Mouse (Mus musculus): ENCODE measurements around the gene Psmb4. TPM values are rescaled to one million over a fixed set of nuclear protein-coding genes. Genes with fewer than 3 reads are reported as not detected.

Psmb4 gene
- total and polyA plus RNA-seq, 3 experiments: 481 to 798 (median 554) TPM

Other genes starting within 250 kb of the Psmb4 start
- not detected in 2 replicates for gene Gm10972, start 243.8 kb downstream of the Psmb4 start, total RNA-seq (2012; rRNA removed)
- not detected in 2 replicates for gene Gm10972, start 243.8 kb downstream of the Psmb4 start, total RNA-seq (2014; rRNA removed)
- not detected in 2 replicates for gene Gm10972, start 243.8 kb downstream of the Psmb4 start, polyA plus RNA-seq (2012; ENCODE audit: insufficient read length, low read depth)
- 3.4 and 4.0 TPM in 2 replicates for gene Tuft1, start 228.1 kb downstream of the Psmb4 start, total RNA-seq (2012; rRNA removed)
- gene Tuft1, start 228.1 kb downstream of the Psmb4 start, total RNA-seq (2014; rRNA removed): 7.4 and 7.7 TPM in 2 replicates
- 7.2 and 7.5 TPM in 2 replicates for gene Tuft1, start 228.1 kb downstream of the Psmb4 start, polyA plus RNA-seq (2012; ENCODE audit: insufficient read length, low read depth)
- not detected in 2 replicates for gene Selenbp2, start 193.4 kb downstream of the Psmb4 start, total RNA-seq (2012; rRNA removed)
- not detected in 2 replicates for gene Selenbp2, start 193.4 kb downstream of the Psmb4 start, total RNA-seq (2014; rRNA removed)
- not detected in 2 replicates for gene Selenbp2, start 193.4 kb downstream of the Psmb4 start, polyA plus RNA-seq (2012; ENCODE audit: insufficient read length, low read depth)
- gene Cgn, start 100.5 kb downstream of the Psmb4 start, total RNA-seq (2012; rRNA removed): 0.17 and 0.25 TPM in 2 replicates
- 0.04 TPM in 1 of 2 replicates, not detected in the other for gene Cgn, start 100.5 kb downstream of the Psmb4 start, total RNA-seq (2014; rRNA removed)
- 0.41 and 1.1 TPM in 2 replicates for gene Cgn, start 100.5 kb downstream of the Psmb4 start, polyA plus RNA-seq (2012; ENCODE audit: insufficient read length, low read depth)
- 9.5 and 10.1 TPM in 2 replicates for gene Pogz, start 49.4 kb downstream of the Psmb4 start, total RNA-seq (2012; rRNA removed)
- gene Pogz, start 49.4 kb downstream of the Psmb4 start, total RNA-seq (2014; rRNA removed): 6.7 and 7.7 TPM in 2 replicates
- 23.4 and 23.6 TPM in 2 replicates for gene Pogz, start 49.4 kb downstream of the Psmb4 start, polyA plus RNA-seq (2012; ENCODE audit: insufficient read length, low read depth)
- 0.08 and 0.25 TPM in 2 replicates for gene Selenbp1, start 46.1 kb upstream of the Psmb4 start, total RNA-seq (2012; rRNA removed)
- gene Selenbp1, start 46.1 kb upstream of the Psmb4 start, total RNA-seq (2014; rRNA removed): not detected in 2 replicates
- gene Selenbp1, start 46.1 kb upstream of the Psmb4 start, polyA plus RNA-seq (2012; ENCODE audit: insufficient read length, low read depth): not detected in 2 replicates
- 11.4 and 11.8 TPM in 2 replicates for gene Rfx5, start 67.1 kb upstream of the Psmb4 start, total RNA-seq (2012; rRNA removed)
- 14.0 and 15.4 TPM in 2 replicates for gene Rfx5, start 67.1 kb upstream of the Psmb4 start, total RNA-seq (2014; rRNA removed)
- gene Rfx5, start 67.1 kb upstream of the Psmb4 start, polyA plus RNA-seq (2012; ENCODE audit: insufficient read length, low read depth): 19.9 and 22.0 TPM in 2 replicates
- 39.2 and 44.7 TPM in 2 replicates for gene Pi4kb, start 87.8 kb upstream of the Psmb4 start, total RNA-seq (2012; rRNA removed)
- gene Pi4kb, start 87.8 kb upstream of the Psmb4 start, total RNA-seq (2014; rRNA removed): 21.2 and 24.0 TPM in 2 replicates
- 30.7 and 31.3 TPM in 2 replicates for gene Pi4kb, start 87.8 kb upstream of the Psmb4 start, polyA plus RNA-seq (2012; ENCODE audit: insufficient read length, low read depth)
- gene Zfp687, start 128.5 kb upstream of the Psmb4 start, total RNA-seq (2012; rRNA removed): 10.8 and 11.1 TPM in 2 replicates
- 3.3 and 4.2 TPM in 2 replicates for gene Zfp687, start 128.5 kb upstream of the Psmb4 start, total RNA-seq (2014; rRNA removed)
- gene Zfp687, start 128.5 kb upstream of the Psmb4 start, polyA plus RNA-seq (2012; ENCODE audit: insufficient read length, low read depth): 12.6 and 13.5 TPM in 2 replicates
- gene Psmd4, start 155.7 kb upstream of the Psmb4 start, total RNA-seq (2012; rRNA removed): 258 and 276 TPM in 2 replicates
- gene Psmd4, start 155.7 kb upstream of the Psmb4 start, total RNA-seq (2014; rRNA removed): 284 and 305 TPM in 2 replicates
- 332 and 360 TPM in 2 replicates for gene Psmd4, start 155.7 kb upstream of the Psmb4 start, polyA plus RNA-seq (2012; ENCODE audit: insufficient read length, low read depth)
- 21.5 and 22.7 TPM in 2 replicates for gene Pip5k1a, start 220.0 kb upstream of the Psmb4 start, total RNA-seq (2012; rRNA removed)
- 34.1 and 38.0 TPM in 2 replicates for gene Pip5k1a, start 220.0 kb upstream of the Psmb4 start, total RNA-seq (2014; rRNA removed)
- gene Pip5k1a, start 220.0 kb upstream of the Psmb4 start, polyA plus RNA-seq (2012; ENCODE audit: insufficient read length, low read depth): 35.8 and 40.3 TPM in 2 replicates
- 33.7 and 34.1 TPM in 2 replicates for gene Vps72, start 224.1 kb upstream of the Psmb4 start, total RNA-seq (2012; rRNA removed)
- 33.3 and 33.5 TPM in 2 replicates for gene Vps72, start 224.1 kb upstream of the Psmb4 start, total RNA-seq (2014; rRNA removed)
- 54.4 and 75.4 TPM in 2 replicates for gene Vps72, start 224.1 kb upstream of the Psmb4 start, polyA plus RNA-seq (2012; ENCODE audit: insufficient read length, low read depth)
- 0.21 and 0.47 TPM in 2 replicates for gene Tmod4, start 237.5 kb upstream of the Psmb4 start, total RNA-seq (2012; rRNA removed)
- gene Tmod4, start 237.5 kb upstream of the Psmb4 start, total RNA-seq (2014; rRNA removed): not detected in 2 replicates
- gene Tmod4, start 237.5 kb upstream of the Psmb4 start, polyA plus RNA-seq (2012; ENCODE audit: insufficient read length, low read depth): 0.81 TPM in 1 of 2 replicates, not detected in the other
- 50.5 and 51.0 TPM in 2 replicates for gene Scnm1, start 247.1 kb upstream of the Psmb4 start, total RNA-seq (2012; rRNA removed)
- gene Scnm1, start 247.1 kb upstream of the Psmb4 start, total RNA-seq (2014; rRNA removed): 53.1 and 64.5 TPM in 2 replicates
- gene Scnm1, start 247.1 kb upstream of the Psmb4 start, polyA plus RNA-seq (2012; ENCODE audit: insufficient read length, low read depth): 59.2 and 83.9 TPM in 2 replicates
- gene Lysmd1, start 247.1 kb upstream of the Psmb4 start, total RNA-seq (2012; rRNA removed): 12.0 and 13.6 TPM in 2 replicates
- gene Lysmd1, start 247.1 kb upstream of the Psmb4 start, total RNA-seq (2014; rRNA removed): 9.6 and 11.6 TPM in 2 replicates
- gene Lysmd1, start 247.1 kb upstream of the Psmb4 start, polyA plus RNA-seq (2012; ENCODE audit: insufficient read length, low read depth): 7.8 and 8.1 TPM in 2 replicates

Data from CH12.LX (cell line).